Mouse (Mus musculus) heart, postnatal 10 days (tissue): Measurements from ENCODE around the gene Mmp25. TPM values are rescaled to one million over a fixed set of nuclear protein-coding genes. Genes with fewer than 3 reads are reported as not detected.

Source experiments
- DNase-seq, 2 experiments: peaks; one replicate each; pipeline ENCODE4 v3.0.0; 2021
- intact Hi-C: fragments of 180-260 bp; cut with DNase I; formaldehyde crosslinking; loops from one replicate; pipeline ENCODE4 v1.15.1; 2025
- total RNA-seq, 2 experiments: library from RNA; stranded (reverse); gene quantifications; 2 replicates each; pipeline ENCODE4 v1.2.3; 2021

Mmp25 gene
- total RNA-seq, 2 experiments from 2014 or later = 0.55 to 0.69 TPM

GRCm38 (mm10) chr17:23665511-23665910 lies 20.4 kb upstream of the Mmp25 start:
- no peak for DNase-seq
- intact Hi-C loops = no loop called here

DNA sequence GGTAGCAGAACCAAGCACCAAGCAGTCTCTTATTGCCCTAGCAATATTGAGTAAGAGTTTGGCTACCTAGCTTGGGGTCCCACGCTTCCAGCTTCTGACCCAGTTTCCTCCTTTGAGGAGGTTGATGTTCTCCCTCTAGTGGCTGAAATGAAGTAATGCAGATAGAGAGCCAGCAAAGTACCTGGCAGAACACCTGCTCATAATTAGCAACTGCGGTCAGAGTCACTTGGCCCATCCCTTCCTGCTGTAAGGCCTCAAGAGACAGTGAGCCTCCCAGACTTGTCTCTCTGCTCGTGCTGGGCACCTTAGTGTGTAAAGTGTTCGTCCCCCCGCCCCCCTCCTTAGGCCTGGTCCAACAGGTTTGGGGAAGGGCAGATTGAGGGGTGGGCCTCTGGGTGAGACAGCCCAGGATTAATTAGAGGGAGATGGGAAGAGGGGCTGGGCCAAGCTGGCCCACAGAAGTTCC lies 19.5 kb upstream of the Mmp25 start:
- peak in 1 of 2 experiments; percentile 48 for DNase-seq
- intact Hi-C loops = loop anchor here (5.0 kb wide), 1 partner anchor 43 kb away; no protein-coding TSS in a partner anchor

DNA sequence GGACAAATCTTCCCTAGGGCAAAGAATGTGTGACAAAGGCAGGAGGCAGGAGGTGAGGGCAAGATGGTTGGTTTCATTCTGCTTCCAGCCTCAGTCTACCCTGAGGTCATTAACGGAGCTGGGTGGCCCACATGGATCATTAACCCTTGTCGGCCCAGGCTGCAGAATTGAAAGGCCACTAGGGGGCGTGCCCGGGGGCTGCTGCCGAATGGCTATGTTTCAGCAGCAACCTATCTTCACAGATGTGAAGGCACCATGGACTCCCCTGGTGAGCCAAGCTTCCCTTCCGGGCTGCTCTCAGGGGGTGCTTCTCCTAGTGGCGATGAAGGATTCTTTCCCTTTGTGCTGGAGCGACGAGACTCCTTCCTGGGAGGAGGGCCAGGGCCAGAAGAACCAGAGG lies 16.4 kb upstream of the Mmp25 start:
- intact Hi-C loops = loop anchor here (5.0 kb wide), 1 partner anchor 46 kb away; no protein-coding TSS in a partner anchor
- peak in 1 of 2 experiments; percentile 33 for DNase-seq

DNA sequence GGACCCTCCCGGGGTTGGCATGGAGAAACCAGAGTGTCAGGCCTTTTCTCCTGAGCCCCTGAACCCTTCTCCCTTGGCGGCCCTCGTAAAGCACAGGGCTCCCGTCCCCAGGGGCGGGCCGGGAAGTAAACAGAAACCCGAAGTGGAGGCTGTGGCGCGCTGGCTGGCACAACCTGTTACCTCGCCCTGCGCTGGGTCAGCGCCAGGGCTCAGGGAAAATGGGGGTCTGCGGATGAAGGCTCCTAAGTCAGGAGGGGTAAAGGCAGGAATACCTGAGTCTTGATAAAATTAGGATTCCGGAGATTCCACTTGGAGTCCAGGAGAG lies 15.8 kb upstream of the Mmp25 start:
- DNase-seq = no peak
- intact Hi-C loops = loop anchor here (5.0 kb wide), 1 partner anchor 46 kb away; no protein-coding TSS in a partner anchor

DNA sequence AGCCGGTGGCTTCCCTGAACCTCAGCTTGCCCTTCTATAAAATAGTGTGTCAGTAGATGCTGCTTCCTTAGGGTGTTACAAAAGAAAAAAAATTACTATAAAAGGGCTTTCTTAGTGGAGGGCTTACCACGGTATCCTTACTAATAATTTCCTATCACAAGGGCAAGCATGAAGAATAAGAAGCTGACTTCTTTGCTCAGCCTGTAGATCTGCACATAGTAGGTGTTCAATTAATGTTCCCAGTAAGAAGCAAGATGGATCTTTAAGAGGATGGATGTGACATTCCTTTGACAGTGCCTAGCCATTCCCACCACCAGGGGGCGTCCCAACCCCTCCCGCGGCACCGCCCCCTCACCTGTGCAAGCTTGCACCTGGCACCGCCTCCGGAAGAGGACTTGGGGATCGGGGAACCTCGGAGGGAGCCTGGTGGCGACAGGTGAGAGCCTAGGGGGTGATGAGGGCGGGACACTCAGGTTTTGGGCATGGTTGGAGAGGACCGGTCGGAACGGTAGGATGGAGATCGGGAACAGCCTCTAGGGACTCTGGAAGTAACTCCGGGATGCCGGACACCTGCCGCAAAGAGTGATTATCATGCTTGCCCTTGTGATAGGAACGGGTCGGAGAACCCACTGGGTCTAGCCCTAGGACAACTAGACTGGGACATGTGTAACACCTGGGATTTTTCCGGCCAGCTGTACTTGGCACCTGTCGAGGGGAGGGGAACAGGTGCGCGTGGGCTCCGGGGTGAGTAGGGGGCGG lies 15.2 kb upstream of the Mmp25 start, which contains the start of gene Bicdl2:
Bicdl2 (plus strand) TSS at position 390 of the 759 bp plus-strand sequence.
- intact Hi-C loops = loop anchor here (5.0 kb wide), 1 partner anchor 47 kb away; no protein-coding TSS in a partner anchor
- DNase-seq = peak in 1 of 2 experiments; percentile 38

DNA sequence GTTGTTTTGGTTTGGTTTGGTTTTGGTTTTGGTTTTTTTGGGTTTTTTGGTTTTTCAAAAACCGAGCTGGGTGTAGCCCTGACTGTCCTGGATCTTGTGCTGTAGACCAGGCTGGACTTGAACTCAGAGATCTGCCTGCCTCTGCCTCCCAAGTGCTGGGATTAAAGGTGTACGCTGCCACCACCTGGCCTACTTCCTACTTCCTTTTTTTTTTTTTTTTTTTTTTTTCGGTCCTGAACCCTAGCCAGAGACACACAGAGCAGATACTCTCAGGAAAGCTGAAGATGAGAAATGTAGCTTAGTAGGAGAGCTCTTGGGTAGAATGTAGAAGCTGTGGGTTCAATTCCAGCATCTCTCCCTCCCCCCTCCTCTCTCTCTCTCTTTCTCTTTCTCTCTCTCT lies 13.4 kb upstream of the Mmp25 start:
- no peak for DNase-seq
- intact Hi-C loops = no loop called here

DNA sequence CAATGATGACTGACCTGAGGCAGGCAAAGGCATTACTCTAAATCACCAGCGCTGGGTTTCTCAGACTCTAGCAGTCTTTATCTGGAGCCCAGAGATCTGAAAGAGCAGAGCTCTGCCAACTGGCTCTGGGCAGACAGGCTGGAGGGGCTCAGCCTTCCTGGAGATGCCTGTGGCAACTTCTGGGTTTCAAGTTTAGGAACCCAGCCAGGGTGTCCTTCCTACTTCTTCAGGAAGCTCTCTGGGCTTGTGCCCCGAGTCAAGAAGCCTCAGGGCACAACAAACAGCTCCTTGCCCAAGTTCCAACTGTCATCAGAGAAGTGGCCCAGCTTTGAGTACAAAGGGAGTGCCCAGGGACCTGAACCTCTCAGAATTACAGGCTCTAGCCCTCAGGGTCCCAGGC lies 9.3 kb upstream of the Mmp25 start:
- intact Hi-C loops = no loop called here
- DNase-seq = no peak

- intact Hi-C loops = no loop called here
- DNase-seq = no peak
Observed at GRCm38 (mm10) chr17:23654001-23654400, 8.9 kb upstream of the Mmp25 start.

DNA sequence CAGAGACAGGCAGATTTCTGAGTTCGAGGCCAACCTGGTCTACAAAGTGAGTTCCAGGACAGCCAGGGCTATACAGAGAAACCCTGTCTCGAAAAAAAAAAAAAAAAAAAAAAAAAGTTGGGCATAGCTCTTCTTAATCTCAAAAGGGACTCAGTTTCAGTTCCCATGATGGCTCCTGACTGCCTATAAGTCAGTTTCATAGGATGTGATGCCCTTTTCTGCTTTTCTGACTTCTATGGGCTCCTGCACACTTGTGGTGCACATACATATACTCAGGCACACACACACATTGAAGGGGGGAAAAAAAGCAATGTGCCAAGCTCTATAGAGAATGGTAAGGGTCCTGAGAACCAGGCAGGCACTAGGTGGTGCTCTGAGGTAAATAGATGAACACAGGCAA lies 8.2 kb upstream of the Mmp25 start:
- DNase-seq = no peak
- intact Hi-C loops = no loop called here

- DNase-seq = no peak
- intact Hi-C loops = no loop called here
Observed at GRCm38 (mm10) chr17:23651363-23651762, 6.3 kb upstream of the Mmp25 start.

DNA sequence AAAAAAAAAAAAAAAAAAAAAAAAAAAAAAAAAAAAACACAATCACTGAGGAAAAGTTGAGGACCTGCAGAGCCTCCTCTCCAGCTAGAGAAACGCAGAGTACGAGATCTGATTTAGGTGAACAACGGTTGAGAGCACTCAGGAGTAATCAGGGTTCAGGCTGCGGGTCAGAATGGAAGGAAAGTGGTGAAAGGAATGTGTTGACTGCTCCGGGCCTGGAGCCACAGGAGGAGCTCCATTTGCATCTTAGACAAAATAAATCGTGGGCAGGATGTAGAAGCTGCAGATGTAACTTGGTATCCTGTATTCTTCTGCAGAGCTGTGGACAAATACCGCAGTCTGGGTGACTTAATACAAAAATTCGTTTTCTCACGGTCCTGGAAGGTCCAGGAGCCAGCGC lies 817 bp upstream of the Mmp25 start:
- intact Hi-C loops = no loop called here
- no peak for DNase-seq

DNA sequence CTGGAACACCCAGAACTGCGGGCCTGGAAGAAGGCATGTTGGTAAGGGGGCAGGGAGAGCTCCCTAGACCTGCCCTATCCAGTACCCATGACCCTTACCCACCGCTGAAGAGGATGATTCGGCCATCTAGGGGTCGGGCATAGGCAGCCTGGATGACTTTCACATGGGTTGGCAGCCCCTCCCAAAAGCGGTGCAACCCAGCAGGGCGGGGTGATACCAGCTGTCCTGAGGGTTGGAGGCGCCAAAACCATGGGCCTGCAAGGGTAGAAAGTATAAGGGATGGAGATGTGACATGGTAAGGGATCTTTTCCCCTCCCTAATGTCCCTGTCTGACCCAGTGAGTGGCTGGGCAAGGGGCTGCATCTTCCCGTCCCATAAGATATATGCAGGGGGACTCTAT lies 13.8 kb downstream of the Mmp25 start:
- no peak for DNase-seq
- intact Hi-C loops = no loop called here

GRCm38 (mm10) chr17:23630195-23631020 lies 14.7 kb downstream of the Mmp25 start:
- intact Hi-C loops = loop anchor here (1.0 kb wide), 1 partner anchor 61 kb away; no protein-coding TSS in a partner anchor
- DNase-seq = peak; percentile 87 to 89

- intact Hi-C loops = no loop called here
- DNase-seq = no peak
Observed at GRCm38 (mm10) chr17:23627813-23628212, 17.3 kb downstream of the Mmp25 start.

GRCm38 (mm10) chr17:23620351-23620750 lies 24.7 kb downstream of the Mmp25 start:
- DNase-seq = no peak
- intact Hi-C loops = no loop called here

- no peak for DNase-seq
- intact Hi-C loops = no loop called here
Observed at GRCm38 (mm10) chr17:23617087-23617486, 28.0 kb downstream of the Mmp25 start.

DNA sequence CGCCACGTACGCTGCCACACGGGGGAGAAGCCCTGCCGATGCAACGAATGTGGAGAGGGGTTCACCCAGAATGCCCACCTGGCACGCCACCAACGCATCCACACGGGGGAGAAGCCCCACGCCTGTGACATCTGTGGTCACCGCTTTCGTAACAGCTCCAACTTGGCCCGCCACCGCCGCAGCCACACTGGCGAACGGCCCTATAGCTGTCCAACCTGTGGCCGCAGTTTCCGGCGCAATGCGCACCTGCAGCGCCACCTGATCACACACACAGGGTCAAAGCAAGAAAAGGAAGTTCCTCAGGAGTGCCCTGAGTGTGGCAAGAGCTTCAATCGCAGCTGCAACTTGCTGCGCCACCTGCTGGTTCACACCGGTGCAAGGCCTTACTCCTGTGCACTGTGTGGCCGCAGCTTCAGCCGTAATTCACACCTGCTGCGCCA lies 34.7 kb downstream of the Mmp25 start:
- intact Hi-C loops = no loop called here

GRCm38 (mm10) chr17:23609612-23610011 lies 35.5 kb downstream of the Mmp25 start:
- no peak for DNase-seq
- intact Hi-C loops = no loop called here

More for the DNA sequence above, 34.7 kb downstream of the Mmp25 start:
- peak; percentile 49 to 70 for DNase-seq

DNA sequence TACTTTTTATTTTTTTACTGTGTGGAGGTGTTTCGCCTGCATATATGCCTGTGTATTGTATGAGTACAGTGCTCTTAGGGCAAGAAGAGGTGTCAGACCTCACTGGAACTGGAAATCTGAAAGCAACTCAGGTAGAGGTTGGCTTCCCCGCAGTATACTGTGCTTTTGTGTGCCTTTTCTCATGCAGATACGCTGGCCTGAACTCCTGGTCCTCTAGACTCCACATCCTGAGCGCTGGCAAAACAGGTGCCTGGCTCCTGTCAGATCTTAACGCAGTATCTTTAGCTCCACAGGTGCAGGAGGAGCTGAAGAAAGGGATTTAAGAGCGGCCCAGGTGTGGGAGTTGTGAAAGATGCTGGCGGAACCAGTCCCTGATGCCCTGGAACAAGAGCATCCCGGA lies 39.9 kb downstream of the Mmp25 start:
- intact Hi-C loops = no loop called here
- no peak for DNase-seq

DNA sequence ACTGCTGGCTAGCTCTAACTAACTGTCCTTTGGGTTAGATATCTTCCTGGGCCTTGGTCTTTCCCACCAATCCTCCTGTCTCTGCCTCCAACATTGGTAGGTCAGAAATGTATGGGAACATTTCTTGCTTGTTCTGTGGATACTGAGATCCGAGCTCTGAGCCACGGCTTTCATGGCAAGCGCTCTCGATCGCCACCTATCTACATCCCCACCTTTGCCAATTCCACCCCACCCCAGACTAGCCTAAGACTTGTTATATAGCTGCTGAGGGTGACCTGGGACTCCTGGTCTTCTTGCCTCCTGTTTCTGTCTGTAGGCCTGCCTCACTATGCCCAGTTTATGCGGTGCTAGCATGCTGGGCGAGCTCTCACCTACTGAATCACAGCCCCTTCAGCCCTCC lies 40.7 kb downstream of the Mmp25 start:
- intact Hi-C loops = no loop called here
- DNase-seq = no peak

GRCm38 (mm10) chr17:23603542-23603941 lies 41.5 kb downstream of the Mmp25 start:
- DNase-seq = no peak
- intact Hi-C loops = loop anchor here (2.0 kb wide), 1 partner anchor 33 kb away; no protein-coding TSS in a partner anchor
